Mouse (Mus musculus) limb, embryonic 10.5 days (tissue): ENCODE data around the gene Chaf1b. TPM values are rescaled to one million over a fixed set of nuclear protein-coding genes. Genes with fewer than 3 reads are reported as not detected.

Experiments
- DNase-seq: peaks from one replicate; pipeline ENCODE4 v3.0.0-alpha.2; 2017; ENCODE audit warnings: low spot score
- H3K27ac ChIP-seq: fragments of 300-500 bp; sonication (generic); 2 replicates; pipeline ENCODE4 v1.5.1; 2016; ENCODE audit warnings: mild to moderate bottlenecking
- H3K27me3 ChIP-seq: fragments of 300-500 bp; sonication (generic); 2 replicates; pipeline ENCODE4 v1.6.1; 2016; ENCODE audit warnings: low read depth, mild to moderate bottlenecking; ENCODE audit not compliant: poor library complexity, severe bottlenecking
- H3K36me3 ChIP-seq: fragments of 300-500 bp; sonication (generic); 2 replicates; pipeline ENCODE4 v1.6.1; 2016; ENCODE audit warnings: mild to moderate bottlenecking, moderate library complexity
- H3K4me1 ChIP-seq: fragments of 300-500 bp; sonication (generic); 2 replicates; pipeline ENCODE4 v1.6.1; 2016
- H3K4me3 ChIP-seq: fragments of 300-500 bp; sonication (generic); 2 replicates; pipeline ENCODE4 v1.5.1; 2016; ENCODE audit warnings: mild to moderate bottlenecking, moderate library complexity
- H3K9me3 ChIP-seq: fragments of 300-500 bp; sonication (generic); replicated peaks from 2 replicates; pipeline ENCODE4 v1.6.1; 2016; ENCODE audit warnings: mild to moderate bottlenecking
- WGBS: fragments of 180-500 bp; shearing (Covaris S2); methylation state at CpG from one replicate; pipeline ENCODE4 v1.1.7; 2016; 5-methylcytosine and 5-hydroxymethylcytosine counted together
- polyA plus RNA-seq: library from polyadenylated mRNA; unstranded; fragments of >200 nt; fragmentation: Nextera tagmentation; extraction: Ambion mirVana; gene quantifications from 2 replicates; pipeline ENCODE4 v1.2.1, GENCODE M21; 2016

The Chaf1b gene
- polyA plus RNA-seq, 1 experiment from 2014 or later: 137 TPM

DNA sequence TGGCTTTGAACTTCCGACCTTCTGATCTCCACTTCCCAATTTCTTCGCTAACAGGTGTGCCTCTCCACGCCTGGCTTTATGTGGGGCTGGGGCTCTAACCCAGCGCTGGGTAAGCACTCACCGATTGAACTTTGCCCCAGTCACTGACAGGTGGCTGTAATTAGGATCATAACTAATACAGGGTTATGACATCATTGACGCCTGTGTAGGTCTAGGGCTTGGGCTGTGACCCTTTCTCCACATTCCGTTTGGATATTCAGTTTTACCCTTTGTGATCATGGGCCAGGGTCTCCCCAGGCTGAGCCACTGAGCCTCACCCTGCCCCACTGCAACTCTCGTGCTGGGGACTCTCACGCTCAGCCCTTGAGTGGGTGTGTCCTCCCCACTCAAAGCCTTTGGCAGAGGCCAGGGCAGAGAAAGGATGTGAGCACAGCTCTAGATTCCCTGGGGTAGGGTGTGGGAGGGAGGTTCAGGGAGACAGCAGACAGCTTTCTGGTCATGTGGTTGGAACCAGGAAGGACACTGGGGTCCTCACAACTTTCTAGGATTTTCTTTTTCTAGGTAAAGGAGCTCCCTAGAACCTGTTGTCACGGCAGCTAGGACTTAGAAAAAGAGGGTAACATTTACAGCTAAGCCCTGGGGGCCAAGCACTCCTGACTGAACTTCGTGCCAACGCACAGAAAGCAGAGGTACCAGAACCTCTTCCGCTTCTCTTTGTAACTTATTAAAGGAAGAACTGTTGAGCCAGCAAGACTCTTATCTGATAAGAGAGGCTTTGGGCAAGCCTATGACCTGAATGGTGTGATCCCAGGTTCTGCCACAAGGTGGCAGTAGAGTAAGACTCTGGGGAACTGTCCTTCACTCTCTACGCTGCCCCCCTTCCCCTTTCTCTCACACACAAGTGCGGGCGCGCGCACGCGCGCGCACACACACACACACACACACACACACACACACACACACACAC lies 34.3 kb downstream of the Chaf1b start:
- Histone ChIP-seq H3K4me3 (no peak overlapping the region), H3K27ac (0 out of 2 replicates have a peak overlapping the region, but pooled peaks have one; percentile 0), H3K9me3 (no peaks in the 10 kb centered on the region), H3K27me3 (peaks cover 5% of the 10 kb centered on the region; the same call in 1 of the 2 replicates), H3K36me3 (no peaks in the 10 kb centered on the region), H3K4me1 (peaks cover 34% of the 10 kb centered on the region)
- WGBS: 38% methylated on average over 21 of the region's 22 CpGs
- DNase-seq: peak; percentile 92

DNA sequence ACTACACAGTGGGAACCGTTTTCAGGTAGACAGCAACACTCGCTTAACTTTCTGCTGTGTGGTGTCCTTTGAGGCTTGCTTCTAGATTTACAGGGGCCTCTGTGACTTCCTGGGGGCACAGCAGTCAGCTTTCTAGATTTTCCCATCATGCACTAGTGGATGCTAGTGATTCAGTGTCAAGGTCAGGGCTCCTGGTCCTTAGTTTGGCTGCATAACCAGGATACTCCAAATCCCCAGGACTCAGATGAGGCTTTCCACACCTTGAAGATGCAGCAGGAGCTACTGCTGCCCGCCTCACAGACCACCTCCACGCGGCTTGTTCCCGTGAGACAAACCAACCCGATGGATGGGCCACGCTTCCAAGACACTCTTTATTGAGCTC lies 35.0 kb downstream of the Chaf1b start:
- WGBS: 65% methylated on average over 8 of the region's 8 CpGs
- Histone ChIP-seq H3K27ac (0 out of 2 replicates have a peak overlapping the region, but pooled peaks have one; percentile 0), H3K9me3 (no peaks in the 10 kb centered on the region), H3K4me1 (peaks cover 34% of the 10 kb centered on the region), H3K4me3 (no peak overlapping the region), H3K27me3 (peaks cover 5% of the 10 kb centered on the region; the same call in 1 of the 2 replicates), H3K36me3 (no peaks in the 10 kb centered on the region)
- DNase-seq: no peak

- Histone ChIP-seq H3K27me3 (peaks cover 5% of the 10 kb centered on the region; the same call in 1 of the 2 replicates), H3K36me3 (no peaks in the 10 kb centered on the region), H3K27ac (0 out of 2 replicates have a peak overlapping the region, but pooled peaks have one; percentile 0), H3K4me1 (peaks cover 34% of the 10 kb centered on the region), H3K9me3 (no peaks in the 10 kb centered on the region), H3K4me3 (no peak overlapping the region)
- no peak for DNase-seq
- 80% methylated on average over 20 of the region's 20 CpGs for WGBS
Observed at GRCm38 (mm10) chr16:93919189-93919588, 35.5 kb downstream of the Chaf1b start.

DNA sequence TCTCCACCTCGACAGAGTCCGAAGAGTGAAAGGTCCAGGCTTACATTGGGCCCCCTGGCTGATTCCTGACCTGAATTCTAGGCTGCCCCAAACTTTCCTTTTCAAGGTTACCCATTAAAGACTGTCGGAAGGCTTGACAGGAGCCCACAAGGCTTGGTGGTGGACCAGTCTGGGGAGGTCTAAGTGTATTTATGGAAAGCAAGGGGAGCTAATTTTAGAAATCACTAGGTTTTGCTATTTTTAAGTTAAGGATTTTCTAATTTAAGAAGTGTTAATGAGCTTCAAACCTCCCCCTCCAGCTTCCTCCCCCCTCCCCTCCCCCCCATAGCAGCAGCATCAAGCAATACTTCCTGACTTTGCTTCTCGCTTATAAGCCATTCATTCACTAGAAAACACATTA lies 37.0 kb downstream of the Chaf1b start:
- WGBS: 75% methylated on average over 4 of the region's 4 CpGs
- no peaks in the 10 kb centered on the region for H3K9me3 ChIP-seq
- peaks cover 37% of the 10 kb centered on the region for H3K4me1 ChIP-seq
- H3K36me3 ChIP-seq: no peaks in the 10 kb centered on the region
- no peak for DNase-seq
- H3K27me3 ChIP-seq: peaks cover 5% of the 10 kb centered on the region; the same call in 1 of the 2 replicates
- H3K4me3 ChIP-seq: no peak overlapping the region
- no peak overlapping the region for H3K27ac ChIP-seq

GRCm38 (mm10) chr16:93922835-93923389 lies 39.2 kb downstream of the Chaf1b start:
- Histone ChIP-seq H3K36me3 (no peaks in the 10 kb centered on the region), H3K4me1 (peaks cover 31% of the 10 kb centered on the region), H3K27ac (no peak overlapping the region), H3K4me3 (no peak overlapping the region), H3K27me3 (peaks cover 5% of the 10 kb centered on the region; the same call in 1 of the 2 replicates), H3K9me3 (no peaks in the 10 kb centered on the region)
- no peak for DNase-seq
- 83% methylated on average over 5 of the region's 5 CpGs for WGBS

- Histone ChIP-seq H3K4me3 (no peak overlapping the region), H3K36me3 (no peaks in the 10 kb centered on the region), H3K27ac (no peak overlapping the region), H3K27me3 (peaks cover 5% of the 10 kb centered on the region; the same call in 1 of the 2 replicates), H3K4me1 (peaks cover 24% of the 10 kb centered on the region), H3K9me3 (no peaks in the 10 kb centered on the region)
- WGBS: 81% methylated on average over 7 of the region's 7 CpGs
- no peak for DNase-seq
Observed at GRCm38 (mm10) chr16:93923788-93924187, 40.1 kb downstream of the Chaf1b start.

- Histone ChIP-seq H3K4me1 (peaks cover 10% of the 10 kb centered on the region), H3K27ac (no peak overlapping the region), H3K27me3 (no peaks in the 10 kb centered on the region), H3K9me3 (no peaks in the 10 kb centered on the region), H3K36me3 (no peaks in the 10 kb centered on the region), H3K4me3 (no peak overlapping the region)
- DNase-seq: no peak
- 81% methylated on average over 8 of the region's 8 CpGs for WGBS
Observed at GRCm38 (mm10) chr16:93925684-93926247, 42.1 kb downstream of the Chaf1b start.

GRCm38 (mm10) chr16:93929370-93930032 lies 45.8 kb downstream of the Chaf1b start:
- Histone ChIP-seq H3K4me1 (peaks cover 26% of the 10 kb centered on the region), H3K36me3 (no peaks in the 10 kb centered on the region), H3K27ac (no peak overlapping the region), H3K4me3 (no peak overlapping the region), H3K9me3 (no peaks in the 10 kb centered on the region), H3K27me3 (peaks cover 12% of the 10 kb centered on the region)
- 93% methylated on average over 17 of the region's 17 CpGs for WGBS
- no peak for DNase-seq

DNA sequence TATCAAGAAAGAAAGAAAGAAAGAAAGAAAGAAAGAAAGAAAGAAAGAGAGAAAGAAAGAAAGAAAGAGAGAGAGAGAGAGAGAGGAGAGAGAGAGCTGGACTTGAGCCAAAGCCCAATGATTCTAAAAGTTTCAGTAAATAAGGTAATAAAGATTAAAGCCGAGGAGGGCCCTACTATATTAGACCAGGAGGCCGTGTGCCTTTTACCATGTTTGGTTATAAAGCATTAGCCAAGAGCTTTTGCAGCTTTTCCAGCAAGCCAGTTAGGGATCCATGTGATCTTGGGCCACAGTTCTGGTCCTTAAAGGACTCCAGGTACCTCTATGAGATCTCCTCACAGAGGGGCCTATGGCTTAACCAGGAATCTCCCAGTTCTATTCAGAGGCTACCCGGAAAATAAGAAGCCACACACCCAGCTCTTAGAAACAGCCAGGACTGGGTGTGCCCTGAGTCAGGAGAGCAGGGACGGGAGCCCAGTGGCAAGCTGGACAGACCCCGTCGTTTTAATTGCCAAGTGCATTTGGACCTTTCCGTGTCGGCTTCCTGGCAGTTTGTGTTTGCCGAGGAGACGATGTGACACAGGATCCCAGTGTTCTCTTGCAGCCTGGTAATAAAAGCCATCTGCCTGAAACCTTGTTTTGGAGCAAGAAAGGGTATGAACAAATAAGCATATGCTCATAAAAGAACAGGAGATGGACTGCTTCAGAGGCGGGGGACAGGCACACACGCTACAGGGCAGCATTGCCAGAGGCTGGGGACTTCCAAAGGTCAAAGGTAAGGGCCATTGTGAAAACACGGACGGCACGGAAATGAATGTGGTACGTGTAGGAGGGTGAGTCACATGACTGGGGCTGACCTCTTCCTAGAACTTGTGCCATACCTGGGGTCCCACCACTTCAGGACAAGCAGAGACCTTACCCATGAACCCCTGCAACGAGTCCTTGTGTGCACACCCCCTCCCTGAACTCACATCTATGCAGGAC lies 48.8 kb downstream of the Chaf1b start:
- peak overlapping the region; percentile 59 for H3K27ac ChIP-seq
- H3K4me3 ChIP-seq: no peak overlapping the region
- H3K9me3 ChIP-seq: no peaks in the 10 kb centered on the region
- DNase-seq: peak; percentile 55
- H3K27me3 ChIP-seq: peaks cover 42% of the 10 kb centered on the region
- H3K4me1 ChIP-seq: peaks cover 42% of the 10 kb centered on the region
- H3K36me3 ChIP-seq: no peaks in the 10 kb centered on the region
- 32% methylated on average over 17 of the region's 17 CpGs for WGBS

- H3K27ac ChIP-seq: no peak overlapping the region
- peaks cover 55% of the 10 kb centered on the region for H3K4me1 ChIP-seq
- peak overlapping the region; percentile 4; the same call in 1 of the 2 replicates for H3K4me3 ChIP-seq
- H3K9me3 ChIP-seq: no peaks in the 10 kb centered on the region
- no peak for DNase-seq
- WGBS: 15% methylated on average over 13 of the region's 13 CpGs
- H3K36me3 ChIP-seq: no peaks in the 10 kb centered on the region
- peaks cover 48% of the 10 kb centered on the region for H3K27me3 ChIP-seq
Observed at GRCm38 (mm10) chr16:93934588-93934987, 50.9 kb downstream of the Chaf1b start.

- peaks cover 59% of the 10 kb centered on the region for H3K4me1 ChIP-seq
- H3K27ac ChIP-seq: no peak overlapping the region
- H3K9me3 ChIP-seq: no peaks in the 10 kb centered on the region
- no peak for DNase-seq
- H3K4me3 ChIP-seq: peak overlapping the region; percentile 4; the same call in 1 of the 2 replicates
- WGBS: 18% methylated on average over 7 of the region's 7 CpGs
- peaks cover 48% of the 10 kb centered on the region for H3K27me3 ChIP-seq
- H3K36me3 ChIP-seq: no peaks in the 10 kb centered on the region
Observed at GRCm38 (mm10) chr16:93935009-93935408, 51.3 kb downstream of the Chaf1b start.
